Mouse (Mus musculus) MEL (cell line): ENCODE measurements around the gene Rnase10. TPM values are rescaled to one million over a fixed set of nuclear protein-coding genes. Genes with fewer than 3 reads are reported as not detected.
"Not testable (repeated sequence)": the region's sequence is repeated elsewhere in the genome, so short reads cannot be mapped to it uniquely, and the experiment has no call there.

Experiments used
- DNase-seq: peaks from one replicate; pipeline ENCODE4 v3.0.0; 2011; ENCODE audit warnings: low read depth, low spot score
- H3K27ac ChIP-seq: 2 replicates; pipeline ENCODE4 v1.5.1; 2012; ENCODE audit warnings: low read depth, mild to moderate bottlenecking, control low read depth, low read length, moderate library complexity; ENCODE audit not compliant: control insufficient read depth
- H3K27me3 ChIP-seq, 2 experiments: fragments of 150-350 bp in 1 of 2; sonication (generic) in 1 of 2; 2 replicates each; pipeline ENCODE4 v1.6.1; 2012; ENCODE audit warnings: low read length in 2 of 2, mild to moderate bottlenecking in 2 of 2, improper control_type of control experiment in 1 of 2, moderate library complexity in 1 of 2; ENCODE audit not compliant: insufficient read depth in 2 of 2, control insufficient read depth in 1 of 2
- H3K36me3 ChIP-seq, 2 experiments: 2 replicates each; pipeline ENCODE4 v1.6.1; 2012 to 2014; ENCODE audit warnings: low read length in 2 of 2, improper control_type of control experiment in 1 of 2, inconsistent platforms in 1 of 2, mild to moderate bottlenecking in 1 of 2; ENCODE audit not compliant: insufficient read depth in 2 of 2, control insufficient read depth in 1 of 2
- H3K4me1 ChIP-seq, 2 experiments: fragments of 150-350 bp in 1 of 2; sonication (generic) in 1 of 2; 2 replicates each; pipeline ENCODE4 v1.6.1; 2012; ENCODE audit warnings: low read length in 2 of 2, improper control_type of control experiment in 1 of 2, mild to moderate bottlenecking in 1 of 2; ENCODE audit not compliant: insufficient read depth in 2 of 2, control insufficient read depth in 1 of 2
- H3K4me3 ChIP-seq, 2 experiments: fragments of 150-350 bp in 1 of 2; sonication (generic) in 1 of 2; 2 replicates each; pipeline ENCODE4 v1.5.1; 2012; ENCODE audit warnings: low read depth in 2 of 2, low read length in 2 of 2, mild to moderate bottlenecking in 2 of 2, moderate library complexity in 2 of 2, control low read depth in 1 of 2, improper control_type of control experiment in 1 of 2; ENCODE audit not compliant: control insufficient read depth in 1 of 2, insufficient read depth in 1 of 2
- H3K79me2 ChIP-seq: 2 replicates; pipeline ENCODE4 v1.6.1; 2012; ENCODE audit warnings: mild to moderate bottlenecking, low read length, moderate library complexity; ENCODE audit not compliant: control insufficient read depth, poor library complexity, insufficient read depth
- H3K9ac ChIP-seq: 2 replicates; pipeline ENCODE4 v1.6.1; 2012; ENCODE audit warnings: low read depth, mild to moderate bottlenecking, control low read depth, low read length, moderate library complexity; ENCODE audit not compliant: control insufficient read depth, poor library complexity, severe bottlenecking
- H3K9me3 ChIP-seq: fragments of 150-350 bp; sonication (generic); replicated peaks from 2 replicates; pipeline ENCODE4 v1.6.1; 2012; ENCODE audit warnings: mild to moderate bottlenecking, low read length, improper control_type of control experiment, moderate library complexity; ENCODE audit not compliant: insufficient read depth
- CTCF ChIP-seq, 3 experiments: IDR thresholded peaks in 2 of 3; conservative IDR thresholded peaks in 1 of 3; 2 replicates each; pipeline ENCODE4 v1.5.1; 2011 to 2012; ENCODE audit warnings: low read length in 3 of 3, low read depth in 2 of 3, mild to moderate bottlenecking in 2 of 3, improper control_type of control experiment in 1 of 3, inconsistent platforms in 1 of 3, mixed read lengths in 1 of 3, moderate library complexity in 1 of 3; ENCODE audit not compliant: control insufficient read depth in 1 of 3, insufficient read depth in 1 of 3, poor library complexity in 1 of 3, severe bottlenecking in 1 of 3
- ELF1 ChIP-seq: IDR thresholded peaks from 2 replicates; pipeline ENCODE4 v1.6.1; 2014; ENCODE audit warnings: low read depth, mild to moderate bottlenecking, inconsistent platforms, low read length, improper control_type of control experiment, moderate library complexity
- ETS1 ChIP-seq: IDR thresholded peaks from 2 replicates; pipeline ENCODE4 v1.6.1; 2012; ENCODE audit warnings: low read depth, mild to moderate bottlenecking, inconsistent platforms, low read length, improper control_type of control experiment, moderate library complexity
- MAFK ChIP-seq: IDR thresholded peaks from 2 replicates; pipeline ENCODE4 v1.6.1; 2011; ENCODE audit warnings: low read depth, mild to moderate bottlenecking, low read length, improper control_type of control experiment, borderline replicate concordance
- MAX ChIP-seq: IDR thresholded peaks from 2 replicates; pipeline ENCODE4 v1.6.1; 2011; ENCODE audit warnings: low read length, improper control_type of control experiment
- MXI1 ChIP-seq: IDR thresholded peaks from 2 replicates; pipeline ENCODE4 v1.6.1; 2011; ENCODE audit warnings: mild to moderate bottlenecking, low read depth, low read length, improper control_type of control experiment
- MYB ChIP-seq: IDR thresholded peaks from 2 replicates; pipeline ENCODE4 v1.6.1; 2011; ENCODE audit warnings: mild to moderate bottlenecking, low read depth, low read length, improper control_type of control experiment
- NELFE ChIP-seq: IDR thresholded peaks from 2 replicates; pipeline ENCODE4 v1.6.1; 2011; ENCODE audit warnings: low read depth, low read length, improper control_type of control experiment
- POLR2AphosphoS5 ChIP-seq: IDR thresholded peaks from 2 replicates; pipeline ENCODE4 v1.6.1; 2012; ENCODE audit warnings: low read depth, borderline replicate concordance, mild to moderate bottlenecking, inconsistent platforms, low read length, moderate library complexity, mixed read lengths
- SIN3A ChIP-seq: IDR thresholded peaks from 2 replicates; pipeline ENCODE4 v1.6.1; 2012; ENCODE audit warnings: low read length, improper control_type of control experiment, inconsistent platforms
- ZMIZ1 ChIP-seq: IDR thresholded peaks from 2 replicates; pipeline ENCODE4 v1.6.1; 2012; ENCODE audit warnings: low read depth, mild to moderate bottlenecking, inconsistent platforms, low read length, improper control_type of control experiment, moderate library complexity
- polyA plus RNA-seq, 2 experiments: library from polyadenylated mRNA; stranded (reverse) in 1 of 2; unstranded in 1 of 2; fragments of >175 nt in 1 of 2; fragments of >200 nt in 1 of 2; gene quantifications; 2 replicates each; pipeline versions ENCODE4 v1.2.1 to v1.2.4; 2012; ENCODE audit warnings: low replicate concordance in 2 of 2, low read depth in 1 of 2; ENCODE audit not compliant: insufficient read length in 2 of 2, insufficient read depth in 1 of 2, missing spikeins in 1 of 2
- total RNA-seq: library from RNA; depleted of rRNA; stranded (reverse); fragments of 300-350 nt; gene quantifications from 2 replicates; pipeline ENCODE4 v1.2.3, GENCODE M21; 2012

The Rnase10 gene
- total and polyA plus RNA-seq, 3 experiments = not detected

- Histone ChIP-seq H3K4me3 (no peak overlapping the region), H3K36me3 (no peaks in the 10 kb centered on the region), H3K9me3 (no peaks in the 10 kb centered on the region), H3K79me2 (no peaks in the 10 kb centered on the region), H3K27me3 (no peaks in the 10 kb centered on the region), H3K4me1 (no peaks in the 10 kb centered on the region), H3K27ac (no peak overlapping the region), H3K9ac (no peak overlapping the region)
- no peak for TF ChIP-seq ZMIZ1
- no peak for TF ChIP-seq POLR2AphosphoS5
- no peak for TF ChIP-seq ETS1
- TF ChIP-seq CTCF (IDR thresholded peaks at IDR 0.05 in 2 of 3, conservative IDR thresholded peaks at IDR 0.05 in 1 of 3; ENCODE audit: control insufficient read depth in 1 of 3, insufficient read depth in 1 of 3, low read depth in 2 of 3, low read length in 3 of 3, poor library complexity in 1 of 3, severe bottlenecking in 1 of 3) = no peak
- DNase-seq = no peak
Observed at GRCm38 (mm10) chr14:51008781-51009180, 1.2 kb downstream of the Rnase10 start.

- no peaks in the 10 kb centered on the region for H3K27me3 ChIP-seq
- no peak overlapping the region for H3K27ac ChIP-seq
- no peak overlapping the region for H3K4me3 ChIP-seq
- H3K9me3 ChIP-seq = no peaks in the 10 kb centered on the region
- H3K9ac ChIP-seq = no peak overlapping the region
- TF ChIP-seq MAFK (no peak), CTCF (IDR thresholded peaks at IDR 0.05 in 2 of 3, conservative IDR thresholded peaks at IDR 0.05 in 1 of 3; ENCODE audit: control insufficient read depth in 1 of 3, insufficient read depth in 1 of 3, low read depth in 2 of 3, low read length in 3 of 3, poor library complexity in 1 of 3, severe bottlenecking in 1 of 3) (no peak)
- no peaks in the 10 kb centered on the region for H3K36me3 ChIP-seq
- no peaks in the 10 kb centered on the region for H3K4me1 ChIP-seq
- DNase-seq = no peak
- no peaks in the 10 kb centered on the region for H3K79me2 ChIP-seq
Observed at GRCm38 (mm10) chr14:51009572-51009971, 2.0 kb downstream of the Rnase10 start.

GRCm38 (mm10) chr14:51014724-51015123, 7.2 kb downstream of the Rnase10 start:
- H3K4me3 ChIP-seq, H3K9ac ChIP-seq, H3K79me2 ChIP-seq, H3K4me1 ChIP-seq, H3K27me3 ChIP-seq, H3K9me3 ChIP-seq, DNase-seq, H3K36me3 ChIP-seq, H3K27ac ChIP-seq: not testable (repeated sequence)

- Histone ChIP-seq H3K9ac (no peak overlapping the region), H3K27me3 (no peaks in the 10 kb centered on the region), H3K9me3 (no peaks in the 10 kb centered on the region), H3K27ac (no peak overlapping the region), H3K79me2 (no peaks in the 10 kb centered on the region), H3K4me3 (no peak overlapping the region), H3K4me1 (no peaks in the 10 kb centered on the region), H3K36me3 (no peaks in the 10 kb centered on the region)
- TF ChIP-seq ELF1 = no peak
- no peak for TF ChIP-seq MAX
- TF ChIP-seq MYB = no peak
- no peak for TF ChIP-seq NELFE
- no peak for TF ChIP-seq POLR2AphosphoS5
- no peak for TF ChIP-seq SIN3A
- no peak for TF ChIP-seq MXI1
- no peak for DNase-seq
Observed at GRCm38 (mm10) chr14:51015780-51016179, 8.2 kb downstream of the Rnase10 start.
